Mouse (Mus musculus) lung, embryonic 16.5 days (tissue): Measurements from ENCODE around the gene Map6. TPM values are rescaled to one million over a fixed set of nuclear protein-coding genes. Genes with fewer than 3 reads are reported as not detected.

ENCODE experiments used
- ATAC-seq: fragments of 200-750 bp; cut with Nextera tagmentation; 2 replicates; pipeline ENCODE4 v1.8.0; 2017; ENCODE audit warnings: low read depth, mild to moderate bottlenecking, moderate library complexity
- H3K27ac ChIP-seq: fragments of 300-500 bp; sonication (generic); 2 replicates; pipeline ENCODE4 v1.5.1; 2014; ENCODE audit warnings: mild to moderate bottlenecking, control low read depth, low read length
- H3K27me3 ChIP-seq: fragments of 300-500 bp; sonication (generic); 2 replicates; pipeline ENCODE4 v1.6.1; 2014; ENCODE audit warnings: low read depth, low read length, mixed read lengths; ENCODE audit not compliant: control insufficient read depth, insufficient read depth
- H3K36me3 ChIP-seq: fragments of 300-500 bp; sonication (generic); 2 replicates; pipeline ENCODE4 v1.6.1; 2014; ENCODE audit warnings: low read length; ENCODE audit not compliant: control insufficient read depth, insufficient read depth
- H3K4me1 ChIP-seq: fragments of 300-500 bp; sonication (generic); replicated peaks from 2 replicates; pipeline ENCODE4 v1.6.1; 2014; ENCODE audit warnings: low read length, mixed read lengths; ENCODE audit not compliant: control insufficient read depth, insufficient read depth
- H3K4me2 ChIP-seq: fragments of 300-500 bp; sonication (generic); 2 replicates; pipeline ENCODE4 v1.6.1; 2014; ENCODE audit warnings: low read depth, low read length, control low read depth
- H3K4me3 ChIP-seq: fragments of 300-500 bp; sonication (generic); 2 replicates; pipeline ENCODE4 v1.5.1; 2014; ENCODE audit warnings: mild to moderate bottlenecking, low read length, control low read depth
- H3K9ac ChIP-seq: fragments of 300-500 bp; sonication (generic); 2 replicates; pipeline ENCODE4 v1.6.1; 2014; ENCODE audit warnings: low read length, control low read depth
- H3K9me3 ChIP-seq: fragments of 300-500 bp; sonication (generic); 2 replicates; pipeline ENCODE4 v1.6.1; 2016; ENCODE audit warnings: low read length; ENCODE audit not compliant: control insufficient read depth
- WGBS: fragments of 180-500 bp; shearing (Covaris S2); extraction: QIAGEN DNeasy Blood & Tissue Kit; methylation state at CpG from one replicate; pipeline ENCODE4 v1.1.7; 2014; 5-methylcytosine and 5-hydroxymethylcytosine counted together
- polyA plus RNA-seq: library from polyadenylated mRNA; unstranded; fragments of >200 nt; fragmentation: Nextera tagmentation; extraction: Ambion mirVana; gene quantifications from 2 replicates; pipeline ENCODE4 v1.2.1, GENCODE M21; 2015

Map6 gene
- polyA plus RNA-seq, 1 experiment from 2014 or later = 3.0 TPM

GRCm38 (mm10) chr7:99250386-99250785 lies 16.9 kb upstream of the Map6 start:
- Histone ChIP-seq H3K27me3 (peaks cover 11% of the 10 kb centered on the region), H3K27ac (no peak overlapping the region), H3K36me3 (no peaks in the 10 kb centered on the region), H3K4me3 (no peak overlapping the region), H3K9me3 (no peaks in the 10 kb centered on the region), H3K9ac (no peak overlapping the region), H3K4me2 (no peak overlapping the region), H3K4me1 (peaks cover 7% of the 10 kb centered on the region)
- no peak for ATAC-seq
- 29% methylated on average over 9 of the region's 9 CpGs for WGBS

GRCm38 (mm10) chr7:99255006-99255405 lies 12.2 kb upstream of the Map6 start:
- Histone ChIP-seq H3K4me2 (no peak overlapping the region), H3K27me3 (no peaks in the 10 kb centered on the region), H3K9me3 (no peaks in the 10 kb centered on the region), H3K4me3 (no peak overlapping the region), H3K9ac (no peak overlapping the region), H3K27ac (no peak overlapping the region), H3K4me1 (no peaks in the 10 kb centered on the region), H3K36me3 (no peaks in the 10 kb centered on the region)
- no peak for ATAC-seq
- WGBS = 63% methylated on average over 7 of the region's 7 CpGs

GRCm38 (mm10) chr7:99261900-99262299 lies 5.3 kb upstream of the Map6 start:
- Histone ChIP-seq H3K4me2 (no peak overlapping the region), H3K9ac (no peak overlapping the region), H3K4me3 (no peak overlapping the region), H3K27ac (no peak overlapping the region), H3K27me3 (peaks cover 20% of the 10 kb centered on the region), H3K9me3 (no peaks in the 10 kb centered on the region; the same call in 1 of the 2 replicates), H3K36me3 (no peaks in the 10 kb centered on the region), H3K4me1 (no peaks in the 10 kb centered on the region)
- WGBS = 33% methylated on average over 3 of the region's 3 CpGs
- no peak for ATAC-seq

GRCm38 (mm10) chr7:99263509-99263908 lies 3.7 kb upstream of the Map6 start:
- no peak for ATAC-seq
- Histone ChIP-seq H3K9me3 (no peaks in the 10 kb centered on the region; the same call in 1 of the 2 replicates), H3K27ac (no peak overlapping the region), H3K4me2 (no peak overlapping the region), H3K4me3 (no peak overlapping the region), H3K9ac (no peak overlapping the region), H3K27me3 (peaks cover 36% of the 10 kb centered on the region), H3K36me3 (no peaks in the 10 kb centered on the region), H3K4me1 (peaks cover 11% of the 10 kb centered on the region)
- WGBS = 29% methylated on average over 4 of the region's 4 CpGs

- ATAC-seq = no peak
- Histone ChIP-seq H3K27ac (no peak overlapping the region), H3K9ac (no peak overlapping the region), H3K4me1 (peaks cover 22% of the 10 kb centered on the region), H3K4me3 (no peak overlapping the region), H3K36me3 (no peaks in the 10 kb centered on the region), H3K4me2 (no peak overlapping the region), H3K9me3 (no peaks in the 10 kb centered on the region; the same call in 1 of the 2 replicates), H3K27me3 (peaks cover 47% of the 10 kb centered on the region)
Measured at GRCm38 (mm10) chr7:99264597-99264996, 2.6 kb upstream of the Map6 start.

GRCm38 (mm10) chr7:99267897-99268505 lies 754 bp downstream of the Map6 start:
- H3K27me3 ChIP-seq = peaks cover 52% of the 10 kb centered on the region
- 1% methylated on average over 59 of the region's 59 CpGs for WGBS
- peak; percentile 75 for ATAC-seq

GRCm38 (mm10) chr7:99268506-99268900 lies 1.3 kb downstream of the Map6 start:
- peaks cover 31% of the 10 kb centered on the region for H3K4me1 ChIP-seq
- no peak overlapping the region for H3K27ac ChIP-seq
- peak; percentile 32; the same call in 1 of the 2 replicates for ATAC-seq
- under 1% methylated on average over 29 of the region's 29 CpGs for WGBS
- H3K36me3 ChIP-seq = no peaks in the 10 kb centered on the region
- H3K4me3 ChIP-seq = peak overlapping the region; percentile 54
- H3K9me3 ChIP-seq = no peaks in the 10 kb centered on the region
- H3K27me3 ChIP-seq = peaks cover 52% of the 10 kb centered on the region
- peak overlapping the region; percentile 49 for H3K9ac ChIP-seq
- peak overlapping the region; percentile 83 for H3K4me2 ChIP-seq

More at GRCm38 (mm10) chr7:99267897-99268505, 754 bp downstream of the Map6 start:
- Histone ChIP-seq H3K9ac (peak overlapping the region; percentile 49), H3K27ac (no peak overlapping the region), H3K36me3 (no peaks in the 10 kb centered on the region), H3K4me3 (peak overlapping the region; percentile 54), H3K9me3 (no peaks in the 10 kb centered on the region), H3K4me2 (peak overlapping the region; percentile 83), H3K4me1 (peaks cover 31% of the 10 kb centered on the region)

- Histone ChIP-seq H3K9ac (peak overlapping the region; percentile 49; the same call in 1 of the 2 replicates), H3K27me3 (peaks cover 52% of the 10 kb centered on the region), H3K4me1 (peaks cover 31% of the 10 kb centered on the region), H3K4me2 (peak overlapping the region; percentile 83), H3K36me3 (no peaks in the 10 kb centered on the region), H3K27ac (no peak overlapping the region), H3K9me3 (no peaks in the 10 kb centered on the region), H3K4me3 (peak overlapping the region; percentile 54)
- ATAC-seq = peak; percentile 66
- 8% methylated on average over 42 of the region's 42 CpGs for WGBS
Measured at GRCm38 (mm10) chr7:99268951-99269945, 2.0 kb downstream of the Map6 start.

GRCm38 (mm10) chr7:99271630-99272029 lies 4.4 kb downstream of the Map6 start:
- Histone ChIP-seq H3K4me2 (no peak overlapping the region), H3K27me3 (peaks cover 34% of the 10 kb centered on the region), H3K27ac (no peak overlapping the region)

More at GRCm38 (mm10) chr7:99271630-99272029, 4.4 kb downstream of the Map6 start:
- no peaks in the 10 kb centered on the region for H3K36me3 ChIP-seq
- H3K9ac ChIP-seq = no peak overlapping the region
- WGBS = 39% methylated on average over 9 of the region's 9 CpGs
- H3K4me3 ChIP-seq = no peak overlapping the region
- H3K4me1 ChIP-seq = peaks cover 31% of the 10 kb centered on the region
- no peak for ATAC-seq
- no peaks in the 10 kb centered on the region for H3K9me3 ChIP-seq
